Mouse (Mus musculus) spleen, postnatal 10 days (tissue): Measurements from ENCODE around the gene Grhl3.

Experiments used
- DNase-seq, 2 experiments: peaks; one replicate each; pipeline ENCODE4 v3.0.0; 2021 to 2022; ENCODE audit warnings: low spot score in 2 of 2

Gene Grhl3

GRCm38 (mm10) chr4:135531771-135532613 is 41.4 kb downstream of the Grhl3 start:
- DNase-seq, result no peak

- DNase-seq, result no peak
These were observed 42.2 kb downstream of the Grhl3 start for GRCm38 (mm10) chr4:135531236-135531635.

- DNase-seq, result peak in 1 of 2 experiments; percentile 25
These were observed 43.2 kb downstream of the Grhl3 start for GRCm38 (mm10) chr4:135530270-135530669.

GRCm38 (mm10) chr4:135526039-135526710 is 47.3 kb downstream of the Grhl3 start:
- DNase-seq, result no peak

GRCm38 (mm10) chr4:135525057-135525456 is 48.4 kb downstream of the Grhl3 start:
- DNase-seq, result no peak

GRCm38 (mm10) chr4:135523939-135524338 is 49.5 kb downstream of the Grhl3 start:
- no peak for DNase-seq

- no peak for DNase-seq
These were observed 53.0 kb downstream of the Grhl3 start for GRCm38 (mm10) chr4:135520421-135520820.

GRCm38 (mm10) chr4:135518135-135518534 is 55.3 kb downstream of the Grhl3 start:
- DNase-seq, result no peak

- peak; percentile 39 to 71 for DNase-seq
These were observed 56.8 kb downstream of the Grhl3 start for GRCm38 (mm10) chr4:135516351-135517316.

GRCm38 (mm10) chr4:135514925-135515324 is 58.5 kb downstream of the Grhl3 start:
- no peak for DNase-seq

GRCm38 (mm10) chr4:135513865-135514264 is 59.6 kb downstream of the Grhl3 start:
- no peak for DNase-seq

GRCm38 (mm10) chr4:135509515-135509914 is 63.9 kb downstream of the Grhl3 start:
- no peak for DNase-seq

- peak; percentile 53 to 75 for DNase-seq
These were observed 64.9 kb downstream of the Grhl3 start for GRCm38 (mm10) chr4:135508419-135509039.

GRCm38 (mm10) chr4:135507547-135508350 is 65.7 kb downstream of the Grhl3 start:
- DNase-seq, result peak; percentile 51 to 68

GRCm38 (mm10) chr4:135505794-135506193 is 67.6 kb downstream of the Grhl3 start:
- DNase-seq, result no peak

- no peak for DNase-seq
These were observed 71.8 kb downstream of the Grhl3 start for GRCm38 (mm10) chr4:135501587-135501986.

- DNase-seq, result peak in 1 of 2 experiments; percentile 46
These were observed 73.6 kb downstream of the Grhl3 start for GRCm38 (mm10) chr4:135499831-135500230.

- DNase-seq, result no peak
These were observed 75.3 kb downstream of the Grhl3 start for GRCm38 (mm10) chr4:135498136-135498535.

- DNase-seq, result peak in 1 of 2 experiments; percentile 42
These were observed 77.6 kb downstream of the Grhl3 start for GRCm38 (mm10) chr4:135495810-135496209.

GRCm38 (mm10) chr4:135495397-135495791 is 78.0 kb downstream of the Grhl3 start:
- no peak for DNase-seq
